Mouse (Mus musculus) ovary, postnatal 36 days (tissue): ENCODE measurements around the gene Tenm4.

Source experiments
- DNase-seq: peaks from one replicate; pipeline ENCODE4 v3.0.0; 2022; ENCODE audit warnings: low spot score, mixed read lengths

The Tenm4 gene

DNA sequence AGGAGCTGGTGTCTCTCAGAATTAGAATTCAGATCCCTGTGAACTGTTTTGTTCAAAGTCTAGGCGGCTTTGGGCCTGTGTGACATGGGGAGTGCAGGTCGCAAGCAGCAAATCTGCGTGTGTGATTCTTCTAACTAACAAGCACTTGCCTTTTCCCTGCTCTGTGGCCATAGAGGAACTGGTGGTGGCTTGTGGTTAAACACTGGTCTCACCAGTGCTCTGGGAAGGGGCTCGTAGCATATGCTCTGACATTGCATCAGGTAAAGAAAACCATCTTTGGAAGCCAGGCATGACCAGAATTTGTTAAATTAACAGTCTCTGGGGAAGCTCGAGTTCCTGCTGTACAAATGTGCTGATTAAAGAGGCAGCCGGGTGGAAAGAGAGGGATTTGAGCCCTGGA, 308.1 kb downstream of the Tenm4 start:
- DNase-seq = no peak

DNA sequence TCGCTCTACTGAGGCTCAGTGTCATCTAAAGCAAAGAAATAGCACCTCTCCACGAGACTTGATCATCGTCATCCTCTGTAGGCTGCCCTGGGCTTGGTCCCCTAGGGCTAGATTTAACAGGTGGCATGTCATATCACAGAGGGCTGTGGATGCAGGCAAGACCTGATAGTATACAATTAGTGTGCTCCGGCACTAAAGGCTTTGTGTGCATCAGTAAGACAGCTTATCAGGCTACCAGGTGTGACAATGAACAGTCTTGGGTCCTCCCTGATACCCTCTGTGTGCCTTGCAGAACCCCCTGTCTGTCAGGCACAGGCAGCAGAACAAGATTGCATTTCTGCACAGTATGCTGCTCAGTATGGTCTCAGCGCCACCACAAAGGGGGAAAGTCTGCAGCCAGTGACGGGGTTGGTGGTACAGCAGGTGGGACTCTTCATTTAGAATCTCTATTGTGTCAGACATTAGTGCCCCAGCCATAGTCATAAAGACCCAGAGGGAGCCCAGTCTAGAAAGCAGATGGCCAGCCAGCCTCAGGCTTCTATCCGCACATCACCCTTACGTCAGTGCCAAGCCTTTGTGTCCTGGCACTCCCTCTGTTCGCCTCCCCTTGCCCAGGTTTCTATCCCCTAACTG, 309.4 kb downstream of the Tenm4 start:
- no peak for DNase-seq

DNA sequence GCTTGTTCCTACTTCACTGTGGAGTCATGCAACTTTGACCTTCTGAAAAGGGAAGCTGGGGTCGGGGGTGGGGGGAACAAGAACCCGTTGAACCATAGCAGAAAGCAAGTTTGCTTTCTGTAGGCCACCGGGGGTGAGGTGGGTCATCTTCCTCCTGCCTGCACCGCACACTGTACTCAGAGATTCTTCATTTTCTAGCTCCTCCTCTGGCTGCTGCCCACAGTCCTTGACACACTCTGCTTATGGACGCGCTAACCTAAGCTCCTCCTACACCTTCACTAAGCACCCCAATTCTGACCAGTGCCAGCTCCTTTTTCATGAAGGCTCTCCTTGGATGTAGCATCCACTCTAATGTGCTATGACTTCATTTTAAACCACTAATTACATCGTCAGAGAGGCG, 311.9 kb downstream of the Tenm4 start:
- DNase-seq = no peak

DNA sequence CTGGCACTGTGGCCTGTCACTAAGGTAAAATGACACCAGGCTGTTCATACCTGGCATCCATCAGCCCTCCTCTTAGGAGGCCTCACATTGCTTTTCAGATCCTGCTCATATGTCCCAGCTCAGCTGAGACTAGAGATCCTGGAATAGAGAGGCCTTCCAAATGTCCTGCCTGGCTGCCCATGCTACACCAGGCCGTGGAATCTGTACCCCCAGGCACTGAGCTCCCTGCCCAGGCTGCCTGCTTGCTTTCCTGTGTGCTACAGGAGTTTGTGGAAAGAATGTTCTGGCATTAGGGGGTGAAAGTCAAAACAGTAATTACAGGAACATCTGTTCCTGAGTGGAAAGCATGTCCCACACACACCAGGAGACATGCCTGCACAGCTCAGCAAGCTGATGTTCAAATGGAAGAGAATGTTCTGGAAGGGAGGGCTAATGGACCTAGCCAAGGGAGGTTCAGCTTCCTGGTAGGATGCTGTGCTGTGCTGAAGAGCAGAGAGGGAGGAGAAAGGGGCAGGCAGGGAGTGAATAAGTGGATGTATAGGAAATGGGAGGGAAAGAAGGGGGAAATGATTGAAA, 313.0 kb downstream of the Tenm4 start:
- DNase-seq = no peak

DNA sequence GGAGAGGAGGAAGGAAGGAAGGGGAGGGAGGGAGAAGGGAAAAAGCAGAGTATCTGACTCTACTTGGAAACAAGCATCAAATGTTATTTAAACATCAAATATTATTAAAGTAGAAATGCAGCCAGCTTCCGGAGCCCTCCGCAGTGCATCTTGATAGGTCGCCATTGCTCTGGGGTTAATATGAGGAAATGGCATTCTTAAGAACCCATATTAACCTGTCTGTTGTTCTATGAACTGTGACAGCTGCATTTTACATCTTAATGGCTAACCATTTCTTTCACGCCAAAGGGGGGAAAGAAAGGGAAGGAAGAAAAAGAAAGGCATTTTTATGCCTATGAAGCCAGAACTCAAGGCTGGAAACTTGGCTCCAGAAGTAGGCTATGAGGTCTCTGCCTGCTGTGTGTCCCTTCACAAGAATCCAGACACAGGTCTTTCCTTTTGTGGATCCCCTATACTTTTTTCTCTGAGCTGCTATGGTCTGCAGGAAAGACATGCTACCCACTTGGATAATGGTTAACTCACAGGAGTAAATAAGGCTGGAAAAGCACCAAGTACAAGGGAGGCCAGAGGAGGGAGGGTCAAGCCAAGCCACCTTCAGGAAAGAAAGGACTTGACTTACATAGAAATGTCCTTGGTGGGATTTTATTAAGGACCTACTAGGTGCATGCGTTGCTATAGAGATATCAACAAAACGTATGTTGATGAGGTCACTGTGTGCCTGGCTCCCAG, 318.5 kb downstream of the Tenm4 start:
- DNase-seq = no peak

- DNase-seq = no peak
Measured at GRCm38 (mm10) chr7:96491896-96492295, 320.9 kb downstream of the Tenm4 start.

DNA sequence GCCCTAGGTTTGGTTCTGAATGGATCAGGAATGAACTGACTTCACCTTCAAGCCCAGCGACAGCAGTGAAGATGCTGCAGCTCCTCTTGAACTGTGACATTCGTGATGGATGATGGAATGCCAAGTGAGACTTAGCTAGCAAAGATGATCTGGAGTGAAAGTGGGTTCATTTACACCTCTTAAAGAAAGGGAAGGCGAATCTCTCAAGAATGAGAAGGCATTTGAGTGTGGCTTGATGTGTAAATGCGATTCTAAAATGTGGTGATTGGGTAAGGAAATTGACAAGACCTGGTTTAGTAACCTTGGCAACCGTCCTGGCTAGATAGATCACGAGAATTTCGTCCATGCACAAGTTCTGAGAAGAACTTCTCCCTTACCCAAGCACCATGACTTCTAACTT, 321.6 kb downstream of the Tenm4 start:
- DNase-seq = no peak

DNA sequence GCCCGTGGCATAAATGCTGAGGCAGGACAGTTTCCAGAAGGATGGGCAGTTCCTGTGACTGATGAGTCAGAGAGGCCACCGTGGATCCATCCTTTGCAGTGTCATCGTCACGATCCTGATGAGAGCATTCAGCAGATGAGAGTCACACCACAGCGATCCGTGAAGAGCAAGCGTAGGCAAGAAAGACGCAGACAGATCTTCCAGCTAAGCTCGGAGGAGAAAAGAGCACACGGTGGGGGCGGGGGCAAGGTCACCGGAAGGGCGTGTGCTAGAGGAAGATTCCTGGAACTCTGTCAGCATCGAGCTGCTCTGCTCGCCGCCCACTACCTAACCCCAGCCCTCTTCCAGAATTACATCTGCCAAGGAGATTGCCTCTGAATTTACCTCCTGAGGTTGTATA, 323.0 kb downstream of the Tenm4 start:
- DNase-seq = no peak

- no peak for DNase-seq
Measured at GRCm38 (mm10) chr7:96500108-96500507, 329.1 kb downstream of the Tenm4 start.

DNA sequence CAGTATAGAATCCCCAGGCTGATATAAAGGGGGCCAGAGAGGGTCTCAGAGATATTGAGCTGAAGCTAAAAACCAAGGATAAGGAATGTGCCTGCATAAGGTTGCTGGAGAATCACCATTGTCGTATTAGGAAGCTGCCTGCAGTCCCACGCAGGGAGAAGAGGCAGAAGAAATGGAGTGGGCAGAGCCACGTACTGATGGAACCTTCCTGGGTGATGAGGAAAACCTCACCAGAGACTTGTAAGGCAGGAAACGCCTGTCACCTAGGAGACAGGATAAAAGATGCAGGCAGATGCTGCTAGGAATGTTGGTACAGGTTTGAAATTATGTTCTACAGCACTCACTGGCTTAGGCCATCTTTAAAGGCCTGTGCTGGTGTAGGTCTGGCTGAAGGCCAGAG, 329.8 kb downstream of the Tenm4 start:
- no peak for DNase-seq

DNA sequence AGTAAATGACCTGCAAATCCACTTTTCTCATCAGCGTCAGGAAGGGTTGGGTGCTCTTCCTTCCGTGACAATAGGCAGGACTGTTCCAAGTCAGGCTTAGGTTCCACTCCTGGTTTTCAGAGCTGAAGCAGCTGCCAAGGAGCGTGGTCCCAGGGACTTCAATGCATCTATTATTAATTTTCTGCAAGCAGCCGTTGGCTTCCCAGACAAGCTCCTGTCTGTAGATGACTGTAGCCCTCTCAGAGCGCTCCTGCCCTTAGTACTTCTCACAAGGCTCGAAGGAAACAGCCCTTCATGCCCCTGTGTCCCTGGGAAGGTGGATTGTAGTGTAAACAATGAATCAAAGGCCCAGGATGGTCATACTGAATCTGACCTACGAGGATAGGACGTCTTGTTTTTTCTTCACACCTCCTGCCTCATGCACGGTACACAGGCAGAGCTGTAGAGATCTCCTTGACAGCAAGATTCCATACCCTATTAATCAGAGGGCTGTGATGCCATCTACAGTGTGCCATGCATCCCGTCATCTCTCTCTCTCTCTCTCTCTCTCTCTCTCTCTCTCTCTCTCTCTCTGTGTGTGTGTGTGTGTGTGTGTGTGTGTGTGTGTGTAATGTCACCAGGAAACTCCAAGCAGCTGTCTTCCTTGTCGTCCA, 331.4 kb downstream of the Tenm4 start:
- DNase-seq = no peak

DNA sequence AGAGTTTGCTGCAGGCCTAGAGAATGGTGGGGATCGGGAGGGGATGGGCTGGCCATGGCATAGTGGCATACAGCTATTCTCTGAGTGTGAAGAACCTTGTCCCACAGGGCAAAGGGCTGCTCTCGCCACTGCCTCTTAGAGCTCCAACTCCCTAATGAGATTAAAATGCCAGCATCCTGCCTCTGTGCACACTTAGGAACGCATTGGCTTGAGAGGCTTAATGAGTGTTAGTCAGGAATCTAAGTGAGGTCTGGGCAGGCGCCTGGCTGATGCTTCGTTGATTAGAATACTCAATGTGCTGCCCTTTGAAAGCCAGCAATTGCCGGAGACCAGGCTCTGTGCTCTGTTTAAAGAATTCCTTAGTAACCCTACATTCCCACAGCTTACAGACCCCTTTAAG, 334.5 kb downstream of the Tenm4 start:
- no peak for DNase-seq

- DNase-seq = no peak
Measured at GRCm38 (mm10) chr7:96507046-96507445, 336.0 kb downstream of the Tenm4 start.

- DNase-seq = no peak
Measured at GRCm38 (mm10) chr7:96510396-96510795, 339.4 kb downstream of the Tenm4 start.

GRCm38 (mm10) chr7:96511018-96511609, 340.1 kb downstream of the Tenm4 start:
- DNase-seq = no peak

- DNase-seq = no peak
Measured at GRCm38 (mm10) chr7:96511953-96512511, 341.0 kb downstream of the Tenm4 start.

GRCm38 (mm10) chr7:96519216-96519615, 348.2 kb downstream of the Tenm4 start:
- DNase-seq = no peak

- no peak for DNase-seq
Measured at GRCm38 (mm10) chr7:96521956-96522355, 350.9 kb downstream of the Tenm4 start.

DNA sequence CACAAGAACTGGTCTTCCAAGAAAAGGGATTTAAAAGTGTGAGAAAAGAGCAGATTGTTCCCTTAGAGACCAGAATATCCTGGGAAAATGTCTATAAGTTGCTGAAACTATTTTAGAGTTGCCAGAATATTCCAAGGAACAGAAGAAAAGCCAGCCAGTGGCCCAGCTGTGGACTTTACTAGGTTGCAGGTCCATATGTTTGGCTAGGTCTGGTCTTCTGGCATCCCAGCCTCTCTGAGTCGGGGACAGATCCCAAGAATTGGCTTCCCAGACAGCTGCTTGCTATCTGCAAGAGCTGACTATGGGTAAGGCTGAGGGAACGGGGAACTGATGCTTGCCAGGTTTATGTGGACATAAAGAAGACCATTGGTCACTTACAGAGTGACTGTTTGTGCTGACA, 352.6 kb downstream of the Tenm4 start:
- no peak for DNase-seq

DNA sequence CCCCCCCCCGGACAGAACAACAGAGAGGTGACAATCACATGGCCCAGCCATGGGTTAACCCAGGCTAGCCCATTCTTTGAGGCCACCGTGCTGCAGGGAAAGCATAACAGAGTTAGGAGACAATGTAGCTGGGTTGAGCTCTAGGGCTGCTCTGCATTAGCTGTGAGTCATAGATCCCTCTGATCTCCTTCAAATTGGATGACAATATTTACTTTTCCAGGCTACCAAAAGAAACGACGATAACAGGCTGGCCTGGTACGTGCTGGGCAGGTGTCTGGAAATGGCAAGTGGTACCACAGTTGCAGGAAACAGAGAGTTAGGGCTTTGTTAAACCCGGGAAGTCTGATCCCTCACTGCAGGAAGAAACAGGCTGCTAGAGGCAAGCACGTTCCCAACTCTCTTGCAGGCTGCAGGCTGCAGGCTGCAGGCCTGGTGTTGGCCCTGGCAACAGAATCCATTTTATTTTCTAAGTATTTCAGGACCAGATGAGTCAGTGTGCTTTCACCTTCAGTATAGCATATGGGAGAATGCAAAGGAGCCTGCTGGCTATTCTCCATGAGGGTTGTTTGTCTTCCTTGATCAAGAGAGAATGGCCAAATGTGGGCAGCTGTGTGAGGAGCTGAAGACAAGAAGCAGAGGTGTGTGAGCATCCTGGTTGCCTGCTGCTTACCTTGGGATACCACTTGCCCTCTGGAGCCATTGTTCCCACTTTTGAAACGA, 353.6 kb downstream of the Tenm4 start:
- DNase-seq = no peak

DNA sequence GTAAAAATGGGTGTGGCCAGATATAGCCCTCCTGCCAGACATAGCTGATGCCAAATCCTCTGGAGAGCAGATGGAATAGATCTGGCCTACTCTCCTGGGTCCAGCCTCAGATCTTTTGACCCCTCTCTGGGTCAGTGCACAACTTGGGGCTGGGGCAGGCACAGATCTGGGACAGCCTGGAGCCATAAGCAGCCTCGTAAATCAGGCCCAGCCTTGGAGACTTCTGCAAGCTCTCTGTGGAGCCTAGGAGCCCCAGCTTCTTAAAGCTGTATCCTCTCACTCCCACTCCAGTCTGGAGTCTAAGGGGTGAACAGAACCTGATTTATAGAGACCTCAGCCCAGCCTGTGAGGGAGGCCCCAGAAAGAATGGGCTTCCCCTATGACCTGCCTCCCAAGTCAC, 354.3 kb downstream of the Tenm4 start:
- DNase-seq = no peak
